Mouse (Mus musculus) heart, embryonic 14.5 days (tissue): ENCODE data around the gene Rtn4r. TPM values are rescaled to one million over a fixed set of nuclear protein-coding genes. Genes with fewer than 3 reads are reported as not detected.
A peak's percentile ranks its signal among the peaks of the same experiment; 100 is the strongest.

Source experiments
- ATAC-seq: fragments of 200-750 bp; cut with Nextera tagmentation; 2 replicates; pipeline ENCODE4 v1.8.0; 2017; ENCODE audit warnings: low read depth, moderate TSS enrichment; ENCODE audit not compliant: insufficient number of reproducible peaks, insufficient read depth, low FRiP score
- H3K27ac ChIP-seq, 2 experiments: fragments of 200-500 bp in 1 of 2; fragments of 300-500 bp in 1 of 2; sonication (generic) in 1 of 2; replicated peaks in 1 of 2; 2 replicates each; pipeline ENCODE4 v1.5.1; 2012 to 2014; ENCODE audit warnings: low read depth in 2 of 2, low read length in 2 of 2, control low read depth in 1 of 2, mild to moderate bottlenecking in 1 of 2, mixed read lengths in 1 of 2; ENCODE audit not compliant: control insufficient read depth in 1 of 2, insufficient read depth in 1 of 2
- H3K27me3 ChIP-seq: fragments of 300-500 bp; sonication (generic); 2 replicates; pipeline ENCODE4 v1.6.1; 2014; ENCODE audit warnings: mild to moderate bottlenecking, low read length, control low read depth; ENCODE audit not compliant: control insufficient read depth, insufficient read depth
- H3K36me3 ChIP-seq: fragments of 300-500 bp; sonication (generic); 2 replicates; pipeline ENCODE4 v1.6.1; 2014; ENCODE audit warnings: mild to moderate bottlenecking, control low read depth, low read length, mixed read lengths; ENCODE audit not compliant: control insufficient read depth, insufficient read depth
- H3K4me1 ChIP-seq, 2 experiments: fragments of 200-500 bp in 1 of 2; fragments of 300-500 bp in 1 of 2; sonication (generic) in 1 of 2; 2 replicates each; pipeline ENCODE4 v1.6.1; 2012 to 2014; ENCODE audit warnings: low read length in 2 of 2, control low read depth in 1 of 2, mixed read lengths in 1 of 2; ENCODE audit not compliant: control insufficient read depth in 2 of 2, insufficient read depth in 2 of 2
- H3K4me2 ChIP-seq: fragments of 300-500 bp; sonication (generic); 2 replicates; pipeline ENCODE4 v1.6.1; 2014; ENCODE audit warnings: mild to moderate bottlenecking, low read length
- H3K4me3 ChIP-seq, 2 experiments: fragments of 200-500 bp in 1 of 2; fragments of 300-500 bp in 1 of 2; sonication (generic) in 1 of 2; 2 replicates each; pipeline ENCODE4 v1.5.1; 2012 to 2014; ENCODE audit warnings: low read length in 2 of 2, mild to moderate bottlenecking in 2 of 2, control low read depth in 1 of 2, low read depth in 1 of 2, moderate library complexity in 1 of 2; ENCODE audit not compliant: control insufficient read depth in 1 of 2, insufficient read depth in 1 of 2
- H3K9ac ChIP-seq: fragments of 300-500 bp; sonication (generic); 2 replicates; pipeline ENCODE4 v1.6.1; 2014; ENCODE audit warnings: mild to moderate bottlenecking, low read length
- H3K9me3 ChIP-seq: fragments of 300-500 bp; sonication (generic); 2 replicates; pipeline ENCODE4 v1.6.1; 2016; ENCODE audit warnings: low read length, control low read depth; ENCODE audit not compliant: control insufficient read depth
- WGBS: fragments of 180-500 bp; shearing (Covaris S2); extraction: QIAGEN DNeasy Blood & Tissue Kit; methylation state at CpG from one replicate; pipeline ENCODE4 v1.1.7; 2014; 5-methylcytosine and 5-hydroxymethylcytosine counted together
- polyA plus RNA-seq: library from polyadenylated mRNA; unstranded; fragments of >200 nt; fragmentation: Nextera tagmentation; extraction: Ambion mirVana; gene quantifications from 2 replicates; pipeline ENCODE4 v1.2.1, GENCODE M21; 2014

The Rtn4r gene
- polyA plus RNA-seq, 1 experiment from 2014 or later, result 1.00 TPM

GRCm38 (mm10) chr16:18084262-18084661, 43.2 kb upstream of the Rtn4r start:
- Histone ChIP-seq H3K4me2 (no peak overlapping the region), H3K9me3 (no peaks in the 10 kb centered on the region), H3K4me3 (no peak overlapping the region), H3K27ac (no peak overlapping the region), H3K36me3 (no peaks in the 10 kb centered on the region), H3K27me3 (0 out of 2 replicates have a peak, but pooled peaks cover 7% of the 10 kb centered on the region), H3K9ac (no peak overlapping the region), H3K4me1 (peaks cover 4 to 6% of the 10 kb centered on the region in 2 experiments; a peak in 2 of 4 replicates)
- 90% methylated on average over 7 of the region's 7 CpGs for WGBS
- ATAC-seq, result no peak

GRCm38 (mm10) chr16:18087101-18087500, 40.3 kb upstream of the Rtn4r start:
- H3K4me1 ChIP-seq, result peaks cover 4 to 10% of the 10 kb centered on the region in 2 experiments; a peak in 2 of 4 replicates
- H3K36me3 ChIP-seq, result no peaks in the 10 kb centered on the region
- no peak overlapping the region for H3K4me3 ChIP-seq
- H3K4me2 ChIP-seq, result no peak overlapping the region
- no peaks in the 10 kb centered on the region for H3K9me3 ChIP-seq
- WGBS, result 65% methylated on average over 5 of the region's 5 CpGs
- H3K27me3 ChIP-seq, result 0 out of 2 replicates have a peak, but pooled peaks cover 7% of the 10 kb centered on the region
- ATAC-seq, result no peak
- H3K27ac ChIP-seq, result no peak overlapping the region
- H3K9ac ChIP-seq, result no peak overlapping the region

GRCm38 (mm10) chr16:18096348-18096747, 31.1 kb upstream of the Rtn4r start:
- no peak overlapping the region for H3K4me3 ChIP-seq
- H3K27ac ChIP-seq, result peak overlapping the region; percentile 16 to 30; a peak in 2 of 4 replicates
- ATAC-seq, result peak; percentile 84
- no peak overlapping the region for H3K9ac ChIP-seq
- H3K36me3 ChIP-seq, result no peaks in the 10 kb centered on the region
- H3K4me1 ChIP-seq, result peaks cover 0 to 9% of the 10 kb centered on the region in 2 experiments; a peak in 1 of 4 replicates
- peaks cover 8% of the 10 kb centered on the region; the same call in 1 of the 2 replicates for H3K9me3 ChIP-seq
- no peak overlapping the region for H3K4me2 ChIP-seq
- H3K27me3 ChIP-seq, result no peaks in the 10 kb centered on the region
- WGBS, result 23% methylated on average over 5 of the region's 5 CpGs

DNA sequence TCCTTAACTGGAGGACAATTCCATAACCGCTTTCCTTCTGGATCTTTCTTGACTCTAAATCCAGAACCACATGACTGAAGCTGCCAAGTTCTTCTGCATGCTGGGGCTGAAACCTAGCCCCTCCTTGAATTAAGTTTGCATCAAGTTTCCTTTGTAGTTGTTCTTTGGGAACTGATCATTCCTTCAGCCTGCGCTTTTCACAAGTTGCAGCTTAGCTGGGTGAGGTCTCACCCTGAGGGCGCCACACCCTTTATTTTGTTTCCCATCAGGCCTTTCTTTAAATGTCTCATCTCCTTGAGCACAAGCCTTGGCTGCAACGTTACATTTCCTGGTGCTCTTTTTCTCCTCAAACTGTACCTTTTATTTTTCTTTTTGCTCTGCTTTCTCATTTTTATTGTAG, 24.6 kb upstream of the Rtn4r start:
- H3K9me3 ChIP-seq, result no peaks in the 10 kb centered on the region
- H3K4me2 ChIP-seq, result no peak overlapping the region
- WGBS, result 76% methylated on average over 4 of the region's 4 CpGs
- no peak for ATAC-seq
- H3K9ac ChIP-seq, result no peak overlapping the region
- H3K36me3 ChIP-seq, result no peaks in the 10 kb centered on the region
- H3K27me3 ChIP-seq, result no peaks in the 10 kb centered on the region
- H3K4me3 ChIP-seq, result no peak overlapping the region
- no peak overlapping the region for H3K27ac ChIP-seq
- peaks cover 4 to 9% of the 10 kb centered on the region in 2 experiments; a peak in 1 of 4 replicates for H3K4me1 ChIP-seq

DNA sequence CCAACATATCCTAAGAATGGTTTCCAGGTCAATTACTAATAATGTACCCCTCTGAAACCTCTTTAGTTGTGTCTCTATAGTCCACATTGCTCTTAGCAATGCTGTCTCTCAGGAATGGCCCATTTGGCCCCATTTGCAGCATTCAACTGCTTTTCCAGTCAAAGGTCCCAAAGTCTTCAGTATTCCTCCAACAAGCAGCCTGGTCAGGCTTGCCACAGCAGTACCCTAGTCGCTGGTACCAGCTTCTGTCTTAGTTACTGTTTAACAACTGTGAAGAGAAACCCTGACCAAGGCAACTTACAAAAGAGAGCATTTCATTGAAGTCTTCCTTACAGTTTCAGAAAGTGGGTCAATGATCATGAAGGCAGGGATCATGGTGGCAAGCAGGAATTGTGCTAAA, 24.1 kb upstream of the Rtn4r start:
- no peaks in the 10 kb centered on the region for H3K36me3 ChIP-seq
- H3K9me3 ChIP-seq, result no peaks in the 10 kb centered on the region
- no peak for ATAC-seq
- no peak overlapping the region for H3K27ac ChIP-seq
- no peak overlapping the region for H3K4me2 ChIP-seq
- 85% methylated on average over 1 of the region's 1 CpGs for WGBS
- H3K27me3 ChIP-seq, result no peaks in the 10 kb centered on the region
- peaks cover 4 to 9% of the 10 kb centered on the region in 2 experiments; a peak in 1 of 4 replicates for H3K4me1 ChIP-seq
- H3K9ac ChIP-seq, result no peak overlapping the region
- H3K4me3 ChIP-seq, result no peak overlapping the region

DNA sequence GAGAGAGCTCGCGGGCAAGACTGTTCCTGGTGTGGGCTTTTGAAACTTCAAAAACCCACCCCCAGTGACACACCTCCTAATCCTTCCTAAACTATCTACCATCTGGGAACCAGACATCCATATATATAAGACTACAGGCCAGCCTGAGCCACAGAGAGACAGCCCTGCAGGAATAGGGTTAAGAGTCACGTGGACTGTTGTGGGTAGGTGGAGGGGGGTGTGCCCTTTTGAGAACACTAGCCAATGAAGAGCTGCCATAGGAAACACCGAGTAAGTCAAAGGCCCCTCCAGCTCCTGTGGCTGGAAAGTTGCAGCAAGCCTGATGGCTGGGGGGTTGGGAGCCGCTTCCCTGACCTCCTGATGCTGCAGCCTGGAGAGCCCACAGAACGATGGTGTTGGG, 23.6 kb upstream of the Rtn4r start:
- 35% methylated on average over 6 of the region's 6 CpGs for WGBS

DNA sequence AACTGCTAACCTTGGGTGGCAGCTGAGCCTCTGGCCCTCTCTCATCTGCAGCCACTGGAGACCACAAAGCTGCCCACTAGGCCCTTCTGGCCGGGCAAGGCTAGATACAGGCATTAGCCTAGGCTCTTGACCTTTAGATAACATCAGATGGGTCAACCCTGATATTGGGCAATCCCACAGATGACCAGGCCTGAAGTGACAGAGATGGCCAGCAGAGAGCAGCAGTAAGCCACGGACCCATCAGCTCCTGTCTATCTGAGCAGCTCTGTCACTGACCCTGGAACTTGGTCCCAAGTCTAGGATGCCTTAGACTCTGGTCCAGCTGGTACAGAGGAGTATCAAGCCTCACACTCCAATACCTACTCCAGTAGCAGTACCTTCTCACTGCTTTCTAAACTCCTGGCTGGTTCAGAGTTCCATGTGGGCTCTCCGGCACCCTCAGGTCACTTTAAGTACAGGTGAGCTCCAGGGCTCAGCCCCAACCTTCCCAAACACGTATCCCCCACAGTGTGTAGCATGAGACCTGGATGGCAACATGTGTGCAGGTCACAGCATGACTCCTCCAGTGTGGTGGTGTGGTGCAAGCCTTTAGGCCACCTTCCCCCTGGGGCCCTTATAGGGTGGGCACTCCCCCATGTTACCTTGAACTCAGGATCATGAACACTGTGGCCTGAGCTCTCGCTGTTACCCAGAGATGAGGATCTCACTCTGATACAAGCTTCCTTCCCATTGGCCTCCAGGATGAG, 19.0 kb upstream of the Rtn4r start:
- no peak overlapping the region for H3K9ac ChIP-seq
- H3K27ac ChIP-seq, result no peak overlapping the region
- no peaks in the 10 kb centered on the region for H3K36me3 ChIP-seq
- ATAC-seq, result no peak
- peaks cover 8 to 9% of the 10 kb centered on the region in 2 experiments; a peak in 2 of 4 replicates for H3K4me1 ChIP-seq
- H3K4me3 ChIP-seq, result no peak overlapping the region
- H3K4me2 ChIP-seq, result no peak overlapping the region
- H3K9me3 ChIP-seq, result peaks cover 8% of the 10 kb centered on the region
- WGBS, result 50% methylated on average over 5 of the region's 5 CpGs
- no peaks in the 10 kb centered on the region for H3K27me3 ChIP-seq

More for the DNA sequence above, 23.6 kb upstream of the Rtn4r start:
- no peak overlapping the region for H3K9ac ChIP-seq
- no peak overlapping the region for H3K27ac ChIP-seq
- no peak overlapping the region for H3K4me2 ChIP-seq
- H3K9me3 ChIP-seq, result no peaks in the 10 kb centered on the region
- no peak overlapping the region for H3K4me3 ChIP-seq
- no peaks in the 10 kb centered on the region for H3K27me3 ChIP-seq
- no peaks in the 10 kb centered on the region for H3K36me3 ChIP-seq
- H3K4me1 ChIP-seq, result peaks cover 4 to 9% of the 10 kb centered on the region in 2 experiments; a peak in 1 of 4 replicates
- ATAC-seq, result no peak
